Mouse (Mus musculus): Measurements from ENCODE around the gene Ppp1r3d.

DNA sequence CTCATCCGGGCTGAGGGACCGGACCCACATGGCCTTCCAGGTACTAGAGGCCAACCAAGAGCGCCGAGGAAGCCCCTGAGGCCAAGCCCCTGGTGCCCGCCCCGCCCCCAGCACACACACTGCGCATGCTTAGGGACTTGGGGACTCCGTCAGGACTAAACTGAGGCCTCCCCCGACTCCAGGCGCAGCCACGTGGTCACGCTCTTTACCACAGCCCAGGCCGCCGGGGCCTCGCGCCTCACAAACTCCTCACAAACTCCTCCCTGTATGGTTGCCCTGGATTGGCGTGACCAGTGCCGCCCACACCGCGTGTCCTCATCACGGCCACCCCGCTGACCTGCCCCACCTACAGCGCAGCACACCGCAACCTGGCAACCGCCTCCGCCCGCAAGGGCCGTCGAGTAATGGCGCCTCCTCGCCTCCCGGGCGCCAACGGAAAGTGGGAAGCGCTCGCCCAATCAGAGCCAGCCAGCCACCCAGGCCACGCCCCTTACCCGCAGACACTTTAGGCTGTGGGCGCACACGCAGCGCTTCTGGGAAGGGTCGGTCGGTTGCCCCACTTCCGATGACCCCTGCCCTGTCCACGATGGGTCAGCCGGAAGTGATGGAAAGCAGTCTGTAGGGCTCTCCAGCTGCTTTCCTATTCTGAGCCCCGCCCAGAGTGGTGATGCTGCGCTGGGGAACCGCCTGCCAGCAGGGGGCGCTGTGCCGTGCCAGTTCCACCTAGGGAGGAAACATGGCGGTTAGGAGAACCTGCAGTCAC, 7.0 kb downstream of the Ppp1r3d start, which contains the start of gene Sycp2:
- TF ChIP-seq CTCF (IDR thresholded peaks at IDR 0.05; ENCODE audit: extremely low read depth, insufficient read length, insufficient replicate concordance, low read depth, low read length) (peak; percentile 33; the same call in 1 of the 2 replicates), POLR2A (IDR thresholded peaks at IDR 0.05; ENCODE audit: low read depth, low read length) (no peak)
